Mouse (Mus musculus): ENCODE data around the gene Plcg1. TPM values are rescaled to one million over a fixed set of nuclear protein-coding genes. Genes with fewer than 3 reads are reported as not detected.

The Plcg1 gene
- total RNA-seq, 1 experiment: 59.0 TPM

DNA sequence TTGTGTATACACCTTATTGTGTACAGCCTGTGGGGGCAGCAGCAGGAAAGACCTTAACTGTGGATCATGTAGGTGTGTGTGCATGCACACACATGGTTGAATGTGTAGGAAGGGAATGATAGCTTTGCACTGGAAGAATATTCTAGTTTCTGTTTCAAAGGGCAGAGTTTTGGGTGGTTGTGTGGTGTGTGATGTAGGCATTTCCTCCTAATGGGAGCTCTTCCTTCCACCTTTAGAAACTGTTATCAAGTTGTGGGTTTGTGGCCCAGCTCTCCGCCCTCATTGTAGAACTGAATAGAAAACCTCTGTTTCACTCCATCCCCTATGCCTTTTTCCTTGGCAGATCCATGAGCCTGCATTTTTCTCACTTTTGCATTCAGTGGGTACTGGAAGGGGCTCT is 14.4 kb downstream of the Plcg1 start:
- H3K36me3 ChIP-seq (ENCODE audit: control insufficient read depth, insufficient read depth, low read length, poor library complexity, severe bottlenecking): peaks cover 13% of the 10 kb centered on the region; the same call in 1 of the 2 replicates
- H3K27ac ChIP-seq (ENCODE audit: insufficient read depth, low read depth, low read length, poor library complexity, severe bottlenecking): no peak overlapping the region
- H3K9me3 ChIP-seq (ENCODE audit: control insufficient read depth, insufficient read depth, low read depth, low read length): no peaks in the 10 kb centered on the region
- in situ Hi-C loops (cut with MboI; ENCODE audit: low sequenced_read_pairs in 2 of 2, unreplicated experiment in 2 of 2): no loop called here
- no peak overlapping the region for H3K9ac ChIP-seq (ENCODE audit: insufficient read depth, low read depth, low read length, poor library complexity, severe bottlenecking)
- DNase-seq (ENCODE audit: low read depth, low spot score): no peak
- no peak for TF ChIP-seq HCFC1 (IDR thresholded peaks at IDR 0.05; ENCODE audit: borderline replicate concordance, insufficient read depth, low read length)
- TF ChIP-seq ZC3H11A (IDR thresholded peaks at IDR 0.05; ENCODE audit: borderline replicate concordance, low read depth, low read length): no peak
- TF ChIP-seq MAFK (IDR thresholded peaks at IDR 0.05; ENCODE audit: insufficient read depth, low read depth, low read length): no peak
- TF ChIP-seq CHD2 (IDR thresholded peaks at IDR 0.05; ENCODE audit: low read depth, low read length): no peak
- TF ChIP-seq ZNF384 (IDR thresholded peaks at IDR 0.05; ENCODE audit: low read depth, low read length): no peak
- H3K4me3 ChIP-seq (ENCODE audit: insufficient read depth in 1 of 2, low read depth in 1 of 2, low read length in 2 of 2, poor library complexity in 1 of 2, severe bottlenecking in 1 of 2): no peak overlapping the region
- H3K4me1 ChIP-seq (ENCODE audit: control insufficient read depth in 2 of 2, insufficient read depth in 2 of 2, low read length in 2 of 2, poor library complexity in 1 of 2): peaks cover 5 to 8% of the 10 kb centered on the region in 2 experiments; a peak in 2 of 4 replicates

DNA sequence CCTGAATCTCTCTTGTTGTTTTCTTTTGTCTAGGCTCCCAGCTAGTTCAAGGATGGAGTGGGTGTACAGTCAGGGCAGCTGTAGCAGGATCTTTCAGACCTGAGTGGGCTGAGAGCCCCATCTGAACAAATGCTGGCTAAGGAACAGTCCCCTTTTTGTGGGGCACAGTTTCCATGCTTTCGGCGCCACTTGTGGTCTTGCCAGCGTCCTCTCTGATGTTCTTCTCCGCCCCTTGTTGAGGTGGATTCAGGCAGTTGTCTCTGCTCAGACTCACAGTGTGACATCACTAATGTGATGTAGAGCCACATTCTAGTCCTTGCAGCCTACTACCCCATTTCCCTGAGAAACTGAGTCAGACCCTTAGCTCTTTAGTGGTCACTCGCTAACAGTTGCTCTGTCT is 15.5 kb downstream of the Plcg1 start:
- H3K9ac ChIP-seq (ENCODE audit: insufficient read depth, low read depth, low read length, poor library complexity, severe bottlenecking): no peak overlapping the region
- H3K9me3 ChIP-seq (ENCODE audit: control insufficient read depth, insufficient read depth, low read depth, low read length): no peaks in the 10 kb centered on the region
- DNase-seq (ENCODE audit: low read depth, low spot score): no peak
- in situ Hi-C loops (cut with MboI; ENCODE audit: low sequenced_read_pairs in 2 of 2, unreplicated experiment in 2 of 2): no loop called here
- H3K4me3 ChIP-seq (ENCODE audit: insufficient read depth in 1 of 2, low read depth in 1 of 2, low read length in 2 of 2, poor library complexity in 1 of 2, severe bottlenecking in 1 of 2): no peak overlapping the region
- no peak overlapping the region for H3K27ac ChIP-seq (ENCODE audit: insufficient read depth, low read depth, low read length, poor library complexity, severe bottlenecking)
- peaks cover 21% of the 10 kb centered on the region for H3K36me3 ChIP-seq (ENCODE audit: control insufficient read depth, insufficient read depth, low read length, poor library complexity, severe bottlenecking)
- peaks cover 5 to 8% of the 10 kb centered on the region in 2 experiments; a peak in 2 of 4 replicates for H3K4me1 ChIP-seq (ENCODE audit: control insufficient read depth in 2 of 2, insufficient read depth in 2 of 2, low read length in 2 of 2, poor library complexity in 1 of 2)
- TF ChIP-seq CHD2 (IDR thresholded peaks at IDR 0.05; ENCODE audit: low read depth, low read length) (no peak), ZNF384 (IDR thresholded peaks at IDR 0.05; ENCODE audit: low read depth, low read length) (no peak), HCFC1 (IDR thresholded peaks at IDR 0.05; ENCODE audit: borderline replicate concordance, insufficient read depth, low read length) (no peak), MAFK (IDR thresholded peaks at IDR 0.05; ENCODE audit: insufficient read depth, low read depth, low read length) (no peak), ZC3H11A (IDR thresholded peaks at IDR 0.05; ENCODE audit: borderline replicate concordance, low read depth, low read length) (no peak)

DNA sequence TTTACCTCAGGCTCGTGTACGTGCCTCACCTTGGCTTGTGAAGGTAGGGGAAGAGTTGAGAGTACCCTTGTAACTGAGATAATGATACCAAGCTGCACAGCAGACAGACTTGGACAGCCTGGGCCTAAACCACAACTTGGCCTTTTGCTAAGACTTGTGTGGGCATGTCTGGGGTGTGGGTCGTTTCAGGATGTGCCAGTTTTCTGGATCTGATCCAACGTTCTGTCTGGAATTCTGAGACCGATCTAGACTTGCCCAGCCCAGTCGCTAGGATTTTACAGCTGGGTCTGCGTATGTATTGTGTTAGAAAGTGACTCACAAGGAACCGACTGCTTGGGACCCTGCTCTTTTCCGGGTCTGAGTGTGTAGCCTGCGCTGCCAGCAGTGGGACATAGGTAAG is 16.0 kb downstream of the Plcg1 start:
- Histone ChIP-seq H3K9me3 (ENCODE audit: control insufficient read depth, insufficient read depth, low read depth, low read length) (no peaks in the 10 kb centered on the region), H3K9ac (ENCODE audit: insufficient read depth, low read depth, low read length, poor library complexity, severe bottlenecking) (no peak overlapping the region), H3K27ac (ENCODE audit: insufficient read depth, low read depth, low read length, poor library complexity, severe bottlenecking) (no peak overlapping the region), H3K4me1 (ENCODE audit: control insufficient read depth in 2 of 2, insufficient read depth in 2 of 2, low read length in 2 of 2, poor library complexity in 1 of 2) (peaks cover 5% of the 10 kb centered on the region in 2 experiments; a peak in 2 of 4 replicates), H3K36me3 (ENCODE audit: control insufficient read depth, insufficient read depth, low read length, poor library complexity, severe bottlenecking) (peaks cover 25% of the 10 kb centered on the region), H3K4me3 (ENCODE audit: insufficient read depth in 1 of 2, low read depth in 1 of 2, low read length in 2 of 2, poor library complexity in 1 of 2, severe bottlenecking in 1 of 2) (no peak overlapping the region)
- DNase-seq (ENCODE audit: low read depth, low spot score): no peak
- TF ChIP-seq CHD2 (IDR thresholded peaks at IDR 0.05; ENCODE audit: low read depth, low read length) (no peak), MAFK (IDR thresholded peaks at IDR 0.05; ENCODE audit: insufficient read depth, low read depth, low read length) (no peak), ZNF384 (IDR thresholded peaks at IDR 0.05; ENCODE audit: low read depth, low read length) (no peak), ZC3H11A (IDR thresholded peaks at IDR 0.05; ENCODE audit: borderline replicate concordance, low read depth, low read length) (no peak), HCFC1 (IDR thresholded peaks at IDR 0.05; ENCODE audit: borderline replicate concordance, insufficient read depth, low read length) (no peak)
- in situ Hi-C loops (cut with MboI; ENCODE audit: low sequenced_read_pairs in 2 of 2, unreplicated experiment in 2 of 2): no loop called here

DNA sequence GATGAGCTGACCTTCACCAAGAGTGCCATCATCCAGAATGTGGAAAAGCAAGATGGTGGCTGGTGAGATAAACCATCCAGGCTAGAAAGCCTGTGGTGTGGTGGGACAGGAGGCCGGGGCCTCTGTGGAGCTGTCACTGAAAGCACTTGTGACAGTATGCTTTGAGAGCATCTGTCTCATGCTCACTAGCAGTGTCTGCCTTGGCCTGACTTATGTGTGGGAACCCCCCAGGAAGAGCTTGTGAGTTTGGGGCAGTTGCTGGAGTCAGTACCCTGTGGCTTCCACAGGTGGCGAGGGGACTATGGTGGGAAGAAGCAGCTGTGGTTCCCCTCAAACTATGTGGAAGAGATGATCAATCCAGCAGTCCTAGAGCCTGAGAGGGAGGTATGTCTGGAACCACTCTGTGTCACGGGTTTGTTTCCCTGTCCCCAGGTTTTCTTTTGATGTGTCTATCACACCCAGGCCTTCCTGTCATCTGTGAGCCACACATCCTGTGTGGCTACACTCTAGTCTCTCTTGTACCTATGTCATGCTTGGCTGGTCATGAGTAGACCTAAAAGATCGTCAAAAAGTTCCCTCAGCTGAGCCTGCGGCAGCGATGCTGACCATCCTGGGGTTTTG is 25.6 kb downstream of the Plcg1 start:
- Histone ChIP-seq H3K9ac (ENCODE audit: insufficient read depth, low read depth, low read length, poor library complexity, severe bottlenecking) (no peak overlapping the region), H3K36me3 (ENCODE audit: control insufficient read depth, insufficient read depth, low read length, poor library complexity, severe bottlenecking) (peaks cover 86% of the 10 kb centered on the region), H3K27ac (ENCODE audit: insufficient read depth, low read depth, low read length, poor library complexity, severe bottlenecking) (no peak overlapping the region), H3K9me3 (ENCODE audit: control insufficient read depth, insufficient read depth, low read depth, low read length) (no peaks in the 10 kb centered on the region), H3K4me1 (ENCODE audit: control insufficient read depth in 2 of 2, insufficient read depth in 2 of 2, low read length in 2 of 2, poor library complexity in 1 of 2) (no peaks in the 10 kb centered on the region), H3K4me3 (ENCODE audit: insufficient read depth in 1 of 2, low read depth in 1 of 2, low read length in 2 of 2, poor library complexity in 1 of 2, severe bottlenecking in 1 of 2) (no peak overlapping the region)
- in situ Hi-C loops (cut with MboI; ENCODE audit: low sequenced_read_pairs in 2 of 2, unreplicated experiment in 2 of 2): no loop called here
- TF ChIP-seq MAFK (IDR thresholded peaks at IDR 0.05; ENCODE audit: insufficient read depth, low read depth, low read length): no peak
- TF ChIP-seq HCFC1 (IDR thresholded peaks at IDR 0.05; ENCODE audit: borderline replicate concordance, insufficient read depth, low read length): no peak
- TF ChIP-seq CHD2 (IDR thresholded peaks at IDR 0.05; ENCODE audit: low read depth, low read length): no peak
- DNase-seq (ENCODE audit: low read depth, low spot score): no peak

Data from ES-E14 (cell line).